Mouse (Mus musculus): ENCODE data around the gene Tbx22. TPM values are rescaled to one million over a fixed set of nuclear protein-coding genes. Genes with fewer than 3 reads are reported as not detected.

The Tbx22 gene
- total RNA-seq (2022), result not detected

- DNase-seq, result no peak
These were observed at the start of gene Tbx22 for GRCm38 (mm10) chrX:107667664-107668063. Gene Tbx22, plus strand, starts transcription at chrX:107667964.

GRCm38 (mm10) chrX:107668677-107669076 lies 913 bp downstream of the Tbx22 start:
- no peak for DNase-seq

- no peak for DNase-seq
These were observed 11.4 kb downstream of the Tbx22 start for GRCm38 (mm10) chrX:107679203-107679602.

GRCm38 (mm10) chrX:107708584-107708983 lies 40.8 kb downstream of the Tbx22 start:
- no peak for DNase-seq

- no peak for DNase-seq
These were observed 55.8 kb downstream of the Tbx22 start for GRCm38 (mm10) chrX:107723541-107723940.

Other genes starting within 250 kb of the Tbx22 start
- not detected for gene Tent5d, start 124.6 kb downstream of the Tbx22 start, total RNA-seq (2022)
- 10 to 100 TPM; 11.8 to 15.0 (median 13.0) TPM for gene 2610002M06Rik, start 148.4 kb downstream of the Tbx22 start, total RNA-seq (2022)

Data from adrenal gland, adult 8-10 months (tissue).